Mouse (Mus musculus) frontal cortex, adult (tissue): Measurements from ENCODE around the gene Nxpe3.

Source experiments
- ATAC-seq: cut with Nextera tagmentation; 2 replicates; pipeline ENCODE4 v1.9.2; 2017; ENCODE audit warnings: mild to moderate bottlenecking, moderate library complexity, mixed read lengths; ENCODE audit not compliant: low TSS enrichment

Nxpe3 gene

DNA sequence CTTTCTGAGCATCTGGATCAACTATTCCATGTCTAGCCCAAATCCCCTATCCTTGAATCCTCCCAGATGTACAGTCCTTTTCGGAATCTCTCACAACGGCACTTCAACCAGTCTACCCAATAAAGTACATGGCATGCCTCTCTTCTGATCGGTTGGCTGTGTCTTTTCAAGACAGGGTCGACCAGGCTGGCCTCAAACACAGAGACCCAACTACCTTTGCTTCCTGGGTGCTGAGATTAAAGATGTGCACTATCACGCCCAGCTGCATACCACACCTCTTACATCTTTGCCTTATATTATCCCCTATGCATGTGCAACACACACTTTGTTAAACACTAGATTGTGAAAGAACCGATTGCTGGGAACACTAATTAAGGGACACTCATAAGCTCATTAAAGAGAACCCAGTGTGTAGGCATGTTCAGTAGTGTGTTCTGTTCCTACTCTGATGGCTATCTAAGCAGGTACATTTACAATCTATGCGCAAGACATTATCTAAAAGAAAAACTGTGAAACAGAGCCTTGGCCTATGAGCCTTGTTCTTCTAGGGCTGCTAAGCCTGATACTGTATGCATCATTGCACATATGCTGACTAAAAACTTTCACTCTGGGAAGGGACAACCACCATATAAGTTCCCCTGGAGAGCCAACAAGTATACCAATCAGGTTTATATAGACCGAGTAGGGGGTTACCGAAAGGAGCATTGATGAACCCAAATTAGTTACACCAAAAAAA, 85.1 kb downstream of the Nxpe3 start:
- no peak for ATAC-seq

DNA sequence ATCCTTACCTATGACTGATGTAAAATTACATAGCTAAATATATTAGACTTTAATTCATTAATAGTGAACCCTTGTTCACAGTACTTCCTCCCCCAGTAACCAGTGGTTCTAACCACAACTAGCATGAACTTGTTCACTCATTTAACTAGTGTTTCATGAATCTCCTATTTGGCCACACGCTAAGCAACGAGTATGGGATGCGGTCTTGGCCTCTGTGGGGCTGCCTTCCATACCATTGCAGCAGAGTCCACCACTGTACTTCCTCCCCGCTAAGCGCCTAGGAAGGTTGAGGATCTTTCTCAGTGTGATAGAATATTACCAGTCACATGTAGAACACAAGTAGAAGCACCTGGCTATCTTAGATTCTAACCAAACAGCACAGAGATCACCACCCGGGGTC, 85.7 kb downstream of the Nxpe3 start:
- ATAC-seq: no peak

DNA sequence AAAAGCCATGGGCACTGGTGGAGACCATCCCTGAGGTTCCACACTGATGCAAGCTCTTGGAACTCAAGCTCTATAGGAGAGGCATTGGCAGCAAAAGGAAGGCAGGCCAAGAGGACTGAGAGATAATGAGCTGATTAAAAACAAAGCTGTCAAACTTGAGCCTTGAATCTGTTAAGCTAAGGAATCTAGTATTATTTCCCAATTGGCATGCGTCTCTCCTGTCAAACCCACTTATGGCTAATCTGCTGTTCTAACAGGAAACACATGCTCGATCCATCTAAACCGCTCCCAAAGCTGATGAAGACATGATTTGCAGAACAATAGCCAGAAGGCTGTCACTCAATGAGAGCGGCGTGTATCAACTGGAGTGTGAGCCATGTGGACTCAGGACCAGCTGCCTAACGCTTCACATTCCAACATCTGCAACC, 87.6 kb downstream of the Nxpe3 start:
- no peak for ATAC-seq

DNA sequence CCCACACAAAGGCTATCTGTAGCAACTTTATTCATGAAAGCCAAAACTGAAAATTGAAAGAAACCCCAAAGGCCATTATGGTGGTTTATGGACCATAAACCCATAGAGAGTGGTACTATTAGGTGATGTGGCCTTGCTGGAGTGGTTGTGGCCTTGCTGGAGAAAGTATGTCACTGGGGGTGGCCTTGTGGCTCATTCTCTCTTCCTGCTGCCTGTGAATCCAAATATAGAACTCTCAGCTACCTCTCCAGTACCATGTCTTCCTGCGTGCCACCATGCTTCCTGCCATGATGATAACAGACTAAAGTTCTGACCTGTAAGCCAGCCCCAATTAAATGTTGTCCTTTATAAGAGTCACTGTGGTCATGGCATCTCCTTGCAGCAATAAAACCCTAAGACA, 90.3 kb downstream of the Nxpe3 start:
- no peak for ATAC-seq

DNA sequence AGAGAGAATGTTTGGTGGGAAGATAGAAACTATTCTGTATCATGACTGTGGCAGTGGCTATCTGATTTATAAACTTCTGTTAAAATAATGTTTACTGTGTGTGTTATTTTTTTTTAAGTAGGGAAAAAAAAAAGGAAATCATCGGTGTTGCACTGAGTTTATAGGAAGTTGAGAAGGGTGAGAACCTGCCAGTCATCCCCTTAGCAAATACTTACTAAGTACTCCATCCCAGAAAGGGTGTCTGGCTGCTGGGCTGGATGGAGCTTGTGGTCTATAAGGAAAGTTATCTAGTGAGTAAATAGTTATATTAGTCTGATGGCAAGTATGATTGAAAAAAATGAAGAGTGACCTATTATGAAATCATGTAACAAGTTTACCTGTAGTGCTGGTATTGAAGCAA, 93.5 kb downstream of the Nxpe3 start:
- no peak for ATAC-seq

DNA sequence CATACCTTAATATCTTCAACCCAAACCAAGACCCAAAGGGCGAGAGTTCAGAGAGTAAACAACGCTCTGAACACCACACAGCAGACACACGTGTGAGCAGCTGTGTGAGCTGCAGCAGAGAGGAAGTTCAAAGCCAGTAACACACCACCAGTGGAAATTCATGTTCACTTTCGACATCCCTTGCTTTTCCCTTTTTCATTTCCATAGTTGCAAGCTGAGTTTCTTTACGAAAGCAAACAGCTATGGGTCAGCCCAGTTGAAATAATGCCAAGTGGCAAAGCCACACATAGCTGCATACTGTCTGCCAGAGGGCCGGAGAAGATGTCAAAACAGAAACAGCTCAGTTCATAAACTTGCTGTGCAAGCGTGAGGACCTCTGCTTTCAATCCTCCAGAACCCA, 96.2 kb downstream of the Nxpe3 start:
- ATAC-seq: no peak

DNA sequence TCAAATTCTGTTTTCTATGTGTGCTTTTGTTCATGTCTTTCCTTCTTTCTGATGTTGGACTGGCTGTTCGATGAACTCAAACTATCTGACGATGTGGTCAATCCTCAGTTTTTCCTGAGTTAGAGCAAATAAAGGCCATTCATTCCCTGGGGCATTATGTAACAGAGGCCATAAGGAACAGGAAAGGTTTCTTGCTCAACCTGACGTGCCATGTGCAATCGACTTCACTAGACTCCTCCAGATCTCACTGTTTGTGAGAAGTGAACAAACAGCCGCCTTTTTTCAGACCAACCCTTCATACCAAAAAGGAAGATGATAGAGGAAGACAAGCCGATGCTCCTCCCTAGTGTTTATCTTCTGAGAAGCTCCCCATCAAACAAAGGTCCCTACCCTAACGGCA, 104.8 kb downstream of the Nxpe3 start:
- no peak for ATAC-seq
